Mouse (Mus musculus): ENCODE results near the gene Apopt1. TPM values are rescaled to one million over a fixed set of nuclear protein-coding genes. Genes with fewer than 3 reads are reported as not detected.

Gene Apopt1
- total RNA-seq (2021) = 10 to 100 TPM; 38.4 to 40.6 TPM

- intact Hi-C loops (cut with DNase I) = no loop called here
- DNase-seq = peak; percentile 90 to 93
Measured at GRCm38 (mm10) chr12:111713004-111713651, at the start of gene Apopt1, which contains the start of gene Bag5. Gene Apopt1 (plus strand): TSS chr12:111713261. Gene Bag5 (minus strand): TSS chr12:111713257.

GRCm38 (mm10) chr12:111664144-111664634, 48.9 kb upstream of the Apopt1 start:
- peak; percentile 38 to 60 for DNase-seq
- intact Hi-C loops (cut with DNase I) = no loop called here

- intact Hi-C loops (cut with DNase I) = loop anchor here (5.0 kb wide), 3 partner anchors 212 to 302 kb away; partner anchors contain the start of gene Atp5mpl
- DNase-seq = no peak
Measured at GRCm38 (mm10) chr12:111665041-111665880, 47.8 kb upstream of the Apopt1 start.

- intact Hi-C loops (cut with DNase I) = loop anchor here (5.0 kb wide), 3 partner anchors 211 to 301 kb away; partner anchors contain the start of gene Atp5mpl
- no peak for DNase-seq
Measured at GRCm38 (mm10) chr12:111666380-111666779, 46.7 kb upstream of the Apopt1 start.

GRCm38 (mm10) chr12:111667421-111667820, 45.6 kb upstream of the Apopt1 start:
- DNase-seq = no peak
- intact Hi-C loops (cut with DNase I) = loop anchor here (5.0 kb wide), 3 partner anchors 210 to 300 kb away; partner anchors contain the start of gene Atp5mpl

GRCm38 (mm10) chr12:111668457-111668912, 44.6 kb upstream of the Apopt1 start:
- intact Hi-C loops (cut with DNase I) = loop anchor here (1.0 to 5.0 kb wide), 5 partner anchors 28 to 299 kb away; partner anchors contain the start of gene Atp5mpl
- peak; percentile 98 to 99 for DNase-seq

DNA sequence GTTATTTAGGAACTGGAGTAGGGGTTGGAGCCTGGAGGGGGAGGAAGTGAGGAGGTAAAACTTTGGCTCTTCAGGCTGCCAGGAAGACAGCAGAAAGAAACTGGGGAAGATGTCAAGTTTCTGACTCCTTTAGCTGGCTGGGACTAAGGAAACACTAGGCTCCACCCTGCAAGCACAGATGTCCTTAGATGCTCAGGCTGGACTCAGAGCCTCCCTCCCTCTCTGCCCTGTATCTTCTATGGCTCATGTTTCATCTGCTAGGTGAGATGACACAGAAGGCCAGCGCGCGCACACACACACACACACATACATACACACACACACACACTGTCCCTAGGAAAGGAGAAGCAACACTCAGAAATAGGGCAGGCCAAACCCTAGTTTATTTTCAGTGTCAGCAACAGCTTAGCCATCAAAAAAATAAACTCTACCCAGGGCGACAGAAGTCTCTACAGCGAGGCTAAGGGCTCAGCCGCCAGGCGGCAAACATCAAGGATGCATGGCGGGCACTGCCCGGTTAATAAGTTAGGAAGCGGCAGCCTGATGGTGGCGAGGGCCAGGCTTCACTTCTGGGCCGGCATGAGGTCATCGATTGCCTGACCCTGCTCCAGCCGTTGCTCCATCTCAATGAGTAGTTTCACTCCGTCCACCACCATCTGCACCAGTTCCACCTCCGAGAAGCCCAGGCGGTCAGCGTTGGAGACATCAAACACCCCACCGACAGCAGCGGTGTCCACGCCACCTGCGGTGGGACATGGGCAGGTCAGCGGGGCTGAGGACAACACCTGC, 43.9 kb upstream of the Apopt1 start:
- DNase-seq = peak in 1 of 2 experiments; percentile 49
- intact Hi-C loops (cut with DNase I) = loop anchor here (1.0 to 5.0 kb wide), 5 partner anchors 27 to 298 kb away; partner anchors contain the start of gene Atp5mpl

GRCm38 (mm10) chr12:111669961-111670360, 43.1 kb upstream of the Apopt1 start:
- intact Hi-C loops (cut with DNase I) = loop anchor here (5.0 to 10.0 kb wide), 4 partner anchors 207 to 425 kb away; partner anchors contain the start of gene Atp5mpl
- DNase-seq = no peak

- peak in 1 of 2 experiments; percentile 43 for DNase-seq
- intact Hi-C loops (cut with DNase I) = loop anchor here (10.0 kb wide), 1 partner anchor 424 kb away; no protein-coding TSS in a partner anchor
Measured at GRCm38 (mm10) chr12:111670371-111670971, 42.6 kb upstream of the Apopt1 start.

DNA sequence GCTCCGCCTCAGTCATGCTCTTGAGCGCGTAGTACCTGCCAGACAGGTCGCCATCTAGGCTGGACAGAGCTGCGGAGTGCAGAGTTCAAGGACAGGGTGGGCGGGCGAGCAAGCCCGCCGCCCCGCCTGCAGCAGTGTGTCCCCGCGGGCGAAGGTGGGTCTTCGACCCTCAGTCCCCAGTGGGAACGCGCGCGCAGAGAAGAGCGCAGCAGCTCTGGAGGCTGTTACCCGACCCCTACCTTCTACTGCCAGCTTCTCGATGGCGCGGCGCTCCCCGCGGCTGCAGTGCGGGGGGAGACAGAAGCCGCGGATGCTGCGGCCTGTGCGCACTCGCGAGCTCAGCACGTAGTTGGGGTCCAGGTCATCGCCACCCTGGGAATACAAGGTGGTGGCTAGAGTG, 42.1 kb upstream of the Apopt1 start:
- no peak for DNase-seq

GRCm38 (mm10) chr12:111671431-111671902, 41.6 kb upstream of the Apopt1 start:
- intact Hi-C loops (cut with DNase I) = loop anchor here (10.0 kb wide), 1 partner anchor 423 kb away; no protein-coding TSS in a partner anchor
- DNase-seq = peak; percentile 64 to 67

More for the DNA sequence above, 42.1 kb upstream of the Apopt1 start:
- intact Hi-C loops (cut with DNase I) = loop anchor here (10.0 kb wide), 1 partner anchor 424 kb away; no protein-coding TSS in a partner anchor

DNA sequence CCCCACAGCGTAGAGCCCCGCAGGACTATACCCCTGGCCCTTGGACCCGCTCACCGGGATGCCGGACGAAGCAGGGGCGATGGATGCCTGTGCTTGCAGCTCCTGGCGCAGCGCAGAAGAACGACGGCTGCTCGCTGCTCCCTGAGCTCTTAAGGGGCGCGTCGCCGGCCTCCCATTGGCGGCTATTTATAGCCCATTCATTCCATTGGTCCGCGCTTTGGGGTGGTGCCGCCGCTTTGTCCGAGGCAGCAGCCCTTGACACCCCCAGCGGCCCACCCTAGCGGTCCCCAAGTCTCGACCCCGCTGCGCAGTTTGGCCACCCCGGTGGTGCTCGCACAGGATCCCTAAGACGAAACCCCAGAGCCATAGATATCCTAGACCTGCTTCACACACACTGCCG, 40.9 kb upstream of the Apopt1 start, which contains the start of gene Ckb:
TSS of gene Ckb (minus strand) at position 163 of the 400 bp plus-strand sequence.
- intact Hi-C loops (cut with DNase I) = loop anchor here (10.0 kb wide), 1 partner anchor 423 kb away; no protein-coding TSS in a partner anchor
- peak; percentile 82 to 84 for DNase-seq

DNA sequence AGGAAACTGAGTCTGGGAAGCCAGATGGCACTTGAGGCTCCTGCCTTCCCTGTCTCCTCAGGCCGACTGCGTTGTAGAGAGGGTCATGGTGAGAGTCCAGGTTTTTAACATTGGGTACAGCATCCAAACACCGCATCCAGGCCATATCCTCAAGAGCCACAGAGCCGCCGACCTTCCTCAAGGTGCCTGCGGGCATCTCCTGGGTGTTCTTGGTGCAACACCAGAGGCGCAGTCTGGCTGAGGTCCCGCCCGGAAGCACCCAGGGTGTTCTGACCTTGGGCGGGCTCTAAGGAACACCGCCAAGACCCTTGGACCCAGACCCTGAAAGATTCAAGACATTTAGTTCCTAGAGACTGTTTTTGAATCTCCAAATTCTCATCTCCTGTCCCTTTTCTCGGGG, 40.5 kb upstream of the Apopt1 start:
- intact Hi-C loops (cut with DNase I) = loop anchor here (10.0 kb wide), 1 partner anchor 422 kb away; no protein-coding TSS in a partner anchor
- DNase-seq = no peak

- intact Hi-C loops (cut with DNase I) = loop anchor here (10.0 kb wide), 1 partner anchor 420 kb away; no protein-coding TSS in a partner anchor
- no peak for DNase-seq
Measured at GRCm38 (mm10) chr12:111674850-111675486, 38.1 kb upstream of the Apopt1 start.

DNA sequence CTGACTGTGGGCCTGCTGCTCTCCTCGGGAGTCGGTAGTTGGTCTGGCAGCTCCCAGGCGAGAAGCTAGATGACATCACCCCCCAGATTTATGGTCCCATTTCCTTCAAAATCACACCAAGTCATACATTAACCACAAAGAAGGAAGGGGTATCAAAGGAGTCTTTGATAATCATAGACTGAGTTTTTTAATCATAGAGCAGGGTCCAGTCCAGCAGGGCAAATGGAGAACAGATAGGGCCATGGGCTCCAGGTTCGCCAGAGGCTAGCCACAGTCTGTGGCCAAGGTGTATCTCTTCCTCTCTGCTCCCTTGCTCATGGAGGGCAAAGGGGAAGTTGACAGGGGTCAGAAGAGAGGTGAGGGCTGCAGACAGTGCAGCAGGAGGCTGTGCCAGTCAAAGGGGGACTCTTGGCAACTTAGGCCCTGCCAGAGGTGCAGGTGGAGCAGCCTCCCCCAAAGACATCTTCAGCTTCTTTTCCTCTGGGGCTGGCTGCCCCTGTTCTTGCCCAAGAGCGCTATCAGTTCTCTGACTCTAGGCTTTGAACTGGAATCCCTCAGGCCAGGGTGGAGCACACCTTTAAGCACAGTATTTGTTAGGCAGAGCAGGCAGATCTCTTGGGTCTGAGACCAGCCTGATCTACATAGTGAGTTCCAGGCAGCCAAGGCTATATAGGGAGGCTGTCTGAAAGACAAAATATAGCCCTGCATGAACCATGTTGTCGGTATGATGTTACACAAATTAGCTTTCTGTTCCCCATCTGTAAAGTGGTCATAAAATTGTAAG, 37.1 kb upstream of the Apopt1 start:
- no peak for DNase-seq
- intact Hi-C loops (cut with DNase I) = loop anchor here (10.0 kb wide), 1 partner anchor 419 kb away; no protein-coding TSS in a partner anchor

- intact Hi-C loops (cut with DNase I) = loop anchor here (10.0 kb wide), 1 partner anchor 417 kb away; no protein-coding TSS in a partner anchor
- DNase-seq = no peak
Measured at GRCm38 (mm10) chr12:111677421-111677820, 35.6 kb upstream of the Apopt1 start.

Data from heart, postnatal 36 days (tissue).